Mouse (Mus musculus) heart, adult 18-20 months (tissue): Measurements from ENCODE around the gene Pnp2. TPM values are rescaled to one million over a fixed set of nuclear protein-coding genes. Genes with fewer than 3 reads are reported as not detected.

Experiments used
- DNase-seq, 2 experiments: peaks; one replicate each; pipeline ENCODE4 v3.0.0; 2021 to 2022; ENCODE audit warnings: mixed read lengths in 1 of 2
- total RNA-seq, 2 experiments: library from RNA; stranded (reverse); gene quantifications; 2 replicates each; pipeline ENCODE4 v1.2.3; 2021

Pnp2 gene
- total RNA-seq, 2 experiments from 2014 or later = 0.89 to 1.0 TPM

GRCm38 (mm10) chr14:51008781-51009180 lies 53.0 kb downstream of the Pnp2 start:
- DNase-seq = no peak

GRCm38 (mm10) chr14:51009572-51009971 lies 53.8 kb downstream of the Pnp2 start:
- DNase-seq = no peak

Other genes with a start within 250 kb of the Pnp2 start
- gene Olfr748, start 248.6 kb upstream of the Pnp2 start, total RNA-seq = not detected
- not detected for gene Olfr749, start 210.9 kb upstream of the Pnp2 start, total RNA-seq
- gene Ttc5, start 170.5 kb upstream of the Pnp2 start, total RNA-seq = 10 to 100 TPM; 11.1 to 13.5 TPM
- gene Ccnb1ip1, start 148.3 kb upstream of the Pnp2 start, total RNA-seq = not detected
- 10 to 100 TPM; 14.9 to 16.4 TPM for gene Parp2, start 148.2 kb upstream of the Pnp2 start, total RNA-seq
- gene Tep1, start 85.4 kb upstream of the Pnp2 start, total RNA-seq = 10 to 100 TPM; 10.4 to 11.6 TPM
- 10 to 100 TPM; 17.0 to 21.9 TPM for gene Klhl33, start 58.5 kb upstream of the Pnp2 start, total RNA-seq
- gene Osgep, start 31.1 kb upstream of the Pnp2 start, total RNA-seq = 10 to 100 TPM; 70.2 to 74.5 TPM
- 10 to 100 TPM; 27.0 to 31.7 TPM for gene Apex1, start 31.0 kb upstream of the Pnp2 start, total RNA-seq
- gene Pip4p1, start 25.1 kb upstream of the Pnp2 start, total RNA-seq = 10 to 100 TPM; 20.5 to 25.8 TPM
- gene Pnp, start 24.9 kb upstream of the Pnp2 start, total RNA-seq = 10 to 100 TPM; 11.4 to 14.8 TPM
- 10 to 100 TPM; 15.7 to 16.5 TPM for gene Gm49342, start 11.5 kb upstream of the Pnp2 start, total RNA-seq
- gene Rnase10, start 51.8 kb downstream of the Pnp2 start, total RNA-seq = under 1 TPM; 0.20 to 0.41 TPM
- not detected for gene Rnase9, start 85.9 kb downstream of the Pnp2 start, total RNA-seq
- gene Rnase11, start 94.2 kb downstream of the Pnp2 start, total RNA-seq = not detected
- not detected for gene Rnase12, start 101.7 kb downstream of the Pnp2 start, total RNA-seq
- gene Olfr750, start 118.4 kb downstream of the Pnp2 start, total RNA-seq = not detected
- gene Rnase4, start 135.1 kb downstream of the Pnp2 start, total RNA-seq = 10 to 100 TPM; 43.0 to 46.9 TPM
- 1 to 10 TPM; 6.1 to 6.9 TPM for gene Ang, start 135.2 kb downstream of the Pnp2 start, total RNA-seq
- gene Eddm3b, start 158.4 kb downstream of the Pnp2 start, total RNA-seq = not detected
- 1 to 10 TPM in 1 of 2 experiments, under 1 TPM in 1; 0.65 to 1.2 TPM for gene Rnase6, start 167.9 kb downstream of the Pnp2 start, total RNA-seq
- gene Rnase1, start 190.8 kb downstream of the Pnp2 start, total RNA-seq = 1 to 10 TPM in 1 of 2 experiments, under 1 TPM in 1; 0.89 to 1.3 TPM
- gene Rnase2b, start 206.3 kb downstream of the Pnp2 start, total RNA-seq = not detected
- not detected for gene Ang2, start 243.2 kb downstream of the Pnp2 start, total RNA-seq
- not detected for gene Ear14, start 247.4 kb downstream of the Pnp2 start, total RNA-seq